Mouse (Mus musculus) left cerebral cortex, adult 8-10 months (tissue): ENCODE measurements around the gene Klhl32. TPM values are rescaled to one million over a fixed set of nuclear protein-coding genes. Genes with fewer than 3 reads are reported as not detected.

Source experiments
- DNase-seq, 2 experiments: peaks; one replicate each; pipeline ENCODE4 v3.0.0; 2022; ENCODE audit warnings: low spot score in 2 of 2
- total RNA-seq, 4 experiments: library from RNA; stranded (reverse); gene quantifications; 2 replicates each; pipeline ENCODE4 v1.2.4; 2022

Klhl32 gene
- total RNA-seq, 4 experiments from 2014 or later, result 15.1 to 18.5 (median 17.2) TPM

GRCm38 (mm10) chr4:24631177-24631911, 219.6 kb downstream of the Klhl32 start:
- DNase-seq, result no peak

- no peak for DNase-seq
Measured at GRCm38 (mm10) chr4:24630430-24630829, 220.5 kb downstream of the Klhl32 start.

DNA sequence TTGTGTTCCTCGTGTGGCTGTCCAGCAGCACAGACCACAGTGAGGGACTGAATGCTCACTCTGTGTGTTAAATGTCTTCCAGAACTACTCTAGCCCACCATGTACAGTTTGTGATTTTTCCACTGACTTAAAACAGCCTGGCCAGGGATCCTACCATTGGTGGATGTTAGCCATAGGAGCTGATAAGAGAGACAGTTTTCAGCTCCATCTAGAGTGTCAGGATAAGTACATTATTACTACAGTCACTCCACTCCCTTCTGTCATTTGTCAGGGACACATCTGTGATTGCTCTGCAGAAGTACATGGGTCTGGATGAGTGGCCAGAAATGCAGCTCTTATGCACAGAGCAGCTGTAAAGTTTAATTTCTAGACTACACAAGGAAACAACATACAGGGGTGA, 223.1 kb downstream of the Klhl32 start:
- no peak for DNase-seq

- DNase-seq, result no peak
Measured at GRCm38 (mm10) chr4:24626686-24627085, 224.2 kb downstream of the Klhl32 start.

DNA sequence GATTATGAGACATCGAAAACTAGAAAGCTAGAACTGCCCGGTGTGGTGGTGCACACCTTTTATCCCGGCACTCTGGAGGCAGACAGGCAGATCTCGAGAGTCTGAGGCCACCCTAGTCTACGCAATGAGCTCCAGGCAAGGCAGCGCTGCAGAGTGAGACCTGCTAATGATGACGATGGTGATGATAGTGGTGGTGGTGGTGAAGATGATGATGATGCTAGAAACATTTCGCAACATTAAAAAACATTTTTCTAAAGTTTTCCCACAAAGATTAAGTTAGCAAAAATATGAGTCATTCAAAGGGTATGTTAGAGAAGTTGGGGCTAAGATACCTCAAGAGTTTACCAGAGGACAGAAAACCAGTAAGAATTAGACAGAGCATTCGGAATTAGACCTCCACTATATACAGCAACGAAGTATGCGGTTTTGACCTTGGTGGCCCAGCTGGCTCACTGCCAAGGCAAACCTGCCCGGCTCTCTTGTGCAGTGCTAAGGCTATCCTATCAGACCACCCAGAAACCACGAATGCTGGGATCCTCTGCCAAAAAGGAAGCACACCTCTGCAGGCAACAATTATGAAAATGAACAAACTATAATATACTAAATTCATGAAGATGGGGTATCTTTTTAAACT, 224.9 kb downstream of the Klhl32 start:
- DNase-seq, result no peak

DNA sequence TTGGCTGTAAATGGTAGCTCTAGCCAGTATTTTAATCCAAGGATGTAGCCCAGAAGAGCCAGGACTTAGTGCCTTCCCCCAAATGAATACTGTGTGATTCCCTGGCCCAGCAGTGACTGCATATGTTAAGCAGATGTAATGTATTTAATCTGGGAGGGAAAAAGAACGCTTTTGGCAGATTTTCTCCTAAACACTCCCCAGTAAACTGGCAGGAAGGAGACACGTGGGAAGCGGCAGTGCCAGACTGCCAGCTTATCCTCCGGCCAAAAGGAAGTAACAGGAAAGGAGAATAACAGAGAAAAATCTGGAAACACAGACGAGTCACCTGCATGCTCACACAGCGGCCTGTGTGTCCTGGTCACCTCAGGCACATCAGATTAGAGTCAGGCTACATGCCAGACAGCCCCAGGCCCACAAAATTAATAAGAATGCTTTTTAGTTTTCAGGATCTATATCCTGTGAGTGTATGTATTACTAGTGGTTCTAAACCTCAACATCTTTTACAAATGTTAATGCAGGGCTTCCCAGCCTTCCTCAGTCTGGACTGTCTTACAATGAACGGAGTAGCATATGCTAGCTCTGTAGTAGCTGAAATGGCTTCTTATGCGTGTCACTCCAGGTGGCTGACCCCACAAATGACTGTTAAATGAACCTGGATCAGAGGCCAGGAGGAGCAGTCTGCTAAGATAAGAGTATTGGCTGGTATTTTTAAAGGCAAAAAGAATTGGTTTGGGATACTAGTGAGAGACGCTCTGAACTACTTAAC, 229.3 kb downstream of the Klhl32 start:
- peak in 1 of 2 experiments; percentile 54 for DNase-seq

- DNase-seq, result no peak
Measured at GRCm38 (mm10) chr4:24620440-24620839, 230.5 kb downstream of the Klhl32 start.

GRCm38 (mm10) chr4:24620005-24620404, 230.9 kb downstream of the Klhl32 start:
- DNase-seq, result no peak

DNA sequence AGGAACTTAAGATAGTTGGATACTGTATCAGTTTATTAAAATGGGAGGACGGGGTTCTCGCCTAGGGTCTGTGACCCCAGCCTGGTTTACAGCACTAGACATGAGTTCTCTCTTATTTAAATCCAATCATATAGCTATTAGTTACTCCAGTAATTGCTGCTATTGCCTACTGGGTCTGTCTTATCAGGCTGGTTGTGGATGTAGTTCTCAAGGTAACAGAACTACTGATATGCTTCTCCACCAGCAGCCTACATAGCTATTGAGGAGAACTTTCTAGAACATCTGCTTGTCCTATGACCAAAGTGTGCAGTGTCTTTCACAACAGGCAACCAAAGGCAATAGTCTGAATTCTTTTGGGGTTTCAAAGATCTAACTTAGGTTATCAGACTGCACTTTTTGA, 241.4 kb downstream of the Klhl32 start:
- DNase-seq, result no peak

GRCm38 (mm10) chr4:24609085-24609484, 241.8 kb downstream of the Klhl32 start:
- DNase-seq, result no peak

DNA sequence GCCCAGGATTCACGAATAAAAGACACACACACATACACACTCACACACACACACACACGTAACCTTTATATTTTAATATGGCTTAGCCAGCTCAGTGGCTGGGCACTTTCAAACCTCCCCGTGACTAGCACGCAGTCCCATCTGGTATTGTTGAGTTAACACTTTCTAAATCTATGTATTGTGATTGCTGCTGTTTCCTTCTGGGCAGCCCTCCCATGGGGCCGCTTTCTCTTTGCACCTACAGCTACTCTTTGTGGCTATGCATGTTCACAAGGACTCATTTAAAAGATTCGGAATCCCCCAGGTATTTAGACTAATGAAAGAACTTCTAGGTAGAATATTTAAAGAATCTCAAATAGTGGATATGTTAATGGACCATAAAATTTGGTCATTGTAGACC, 249.2 kb downstream of the Klhl32 start:
- no peak for DNase-seq

DNA sequence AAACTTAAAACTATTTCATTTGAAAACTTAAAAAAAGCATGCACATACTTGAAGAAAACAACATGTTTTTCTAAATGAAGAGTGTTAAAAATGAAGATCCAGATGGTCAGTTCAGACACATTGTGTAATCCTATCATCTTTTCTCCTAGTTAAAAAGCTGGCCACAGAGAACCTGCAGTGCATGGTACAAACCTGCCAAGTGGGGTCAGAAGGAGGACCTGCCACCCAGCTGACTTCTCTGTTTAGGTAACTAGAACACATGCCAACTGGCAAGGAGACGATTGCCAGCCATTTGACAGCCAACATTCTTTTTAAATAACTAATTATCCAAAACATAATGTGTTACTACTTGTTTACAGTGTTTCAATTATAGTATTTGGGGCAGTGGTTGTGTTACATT, 252.3 kb downstream of the Klhl32 start:
- DNase-seq, result no peak

- no peak for DNase-seq
Measured at GRCm38 (mm10) chr4:24596942-24597611, 253.8 kb downstream of the Klhl32 start.

DNA sequence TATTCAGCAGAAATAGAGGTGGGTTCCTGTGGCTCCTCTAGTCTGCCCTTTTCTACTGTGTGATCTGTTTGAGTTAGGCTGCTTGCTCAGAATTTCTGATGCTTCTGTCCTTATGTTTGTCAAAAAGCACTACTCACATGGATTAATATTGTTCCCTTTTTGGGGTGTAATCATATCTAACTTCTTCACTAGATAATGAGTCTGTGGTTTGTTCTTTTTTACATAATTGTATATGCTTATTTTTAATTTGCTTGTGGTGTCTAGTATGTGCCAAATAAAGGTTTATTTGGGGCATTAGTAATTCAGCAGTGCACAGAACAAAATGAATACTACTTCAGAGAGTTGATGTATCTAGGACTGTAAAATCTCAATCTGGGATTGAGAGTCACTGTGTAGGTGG, 256.1 kb downstream of the Klhl32 start:
- DNase-seq, result no peak

DNA sequence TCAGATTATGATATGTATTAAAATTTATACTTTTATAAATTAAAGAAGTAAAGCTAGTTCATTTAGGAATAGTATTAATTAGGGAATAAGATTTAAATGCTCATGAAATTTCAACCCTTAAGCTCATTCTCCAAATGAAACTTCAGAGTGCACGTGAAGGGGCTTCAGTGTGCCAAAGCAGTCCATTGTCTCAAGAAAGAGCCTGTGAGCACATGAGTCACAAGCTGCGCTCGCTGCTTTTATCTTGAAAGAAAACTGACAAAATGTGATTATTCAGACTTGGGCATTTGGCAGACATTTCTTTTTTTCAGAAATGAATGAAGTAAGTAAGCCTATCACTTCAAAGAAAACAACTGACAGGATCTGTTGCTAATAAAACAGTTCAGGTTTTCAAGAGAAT, 266.9 kb downstream of the Klhl32 start:
- no peak for DNase-seq

DNA sequence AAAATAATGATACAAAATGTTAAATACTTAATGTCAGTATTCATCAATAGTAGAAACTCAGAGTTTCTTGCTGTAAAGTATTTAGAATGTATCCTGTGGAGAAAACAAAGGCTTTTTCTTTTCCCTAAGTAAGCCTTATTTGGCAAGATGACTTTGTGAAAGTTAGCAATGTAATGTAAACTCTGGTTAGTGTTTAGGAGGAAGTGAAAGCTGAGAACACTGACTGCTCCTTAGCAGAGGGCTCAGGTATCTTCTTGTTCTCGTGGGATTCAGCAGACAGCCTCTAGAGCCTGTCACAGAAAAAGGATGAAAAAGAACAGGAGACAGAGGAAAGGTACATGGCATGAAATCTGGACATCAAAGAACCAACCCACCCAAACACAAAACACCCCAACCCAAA, 268.6 kb downstream of the Klhl32 start:
- no peak for DNase-seq

DNA sequence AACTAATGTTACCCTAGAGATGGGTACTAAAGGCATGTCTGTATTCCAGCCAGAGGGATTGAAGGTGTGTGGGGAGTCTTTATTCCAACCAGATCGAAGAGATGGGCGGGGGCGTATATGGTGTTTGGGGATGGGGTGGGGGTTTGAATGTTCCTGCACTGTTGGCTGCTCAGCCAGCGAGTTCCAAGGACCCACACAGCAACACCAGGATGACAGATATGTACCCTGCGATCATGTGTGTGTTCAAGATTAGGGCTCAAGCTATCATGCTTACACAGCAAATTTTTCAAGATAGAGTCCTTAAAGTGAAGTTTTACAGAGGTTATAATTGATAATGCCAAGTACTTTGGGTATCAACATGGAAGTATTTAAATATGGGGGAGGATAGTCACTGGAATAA, 273.3 kb downstream of the Klhl32 start:
- DNase-seq, result no peak

GRCm38 (mm10) chr4:24574276-24574675, 276.6 kb downstream of the Klhl32 start:
- DNase-seq, result peak; percentile 50 to 94

DNA sequence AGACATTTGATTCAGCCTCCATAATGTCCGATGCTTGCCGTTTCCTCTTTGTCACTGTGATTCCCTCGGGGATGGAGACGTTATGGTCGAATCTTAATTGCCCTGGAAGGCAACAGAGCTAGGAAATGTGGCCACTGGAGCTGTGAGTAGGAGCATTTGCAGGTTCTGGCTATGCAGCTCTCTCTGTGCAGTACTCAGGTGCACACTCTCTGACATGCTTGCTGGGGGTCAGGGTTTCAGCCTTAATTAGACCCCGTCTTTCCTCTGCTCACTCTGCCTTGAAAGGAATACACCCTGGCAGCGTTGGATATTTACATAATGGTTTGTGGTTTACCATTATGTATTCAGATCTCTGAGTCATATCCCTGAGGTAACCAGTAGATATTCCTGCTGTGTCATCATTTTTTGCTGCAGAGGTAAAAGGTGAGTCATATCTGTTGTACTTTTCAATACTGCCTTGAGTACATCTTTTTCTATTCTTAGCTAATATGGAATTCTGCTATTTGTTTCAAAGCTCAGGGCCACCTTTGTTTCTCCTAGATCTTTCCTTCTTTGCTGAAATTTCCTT, 281.9 kb downstream of the Klhl32 start:
- no peak for DNase-seq

DNA sequence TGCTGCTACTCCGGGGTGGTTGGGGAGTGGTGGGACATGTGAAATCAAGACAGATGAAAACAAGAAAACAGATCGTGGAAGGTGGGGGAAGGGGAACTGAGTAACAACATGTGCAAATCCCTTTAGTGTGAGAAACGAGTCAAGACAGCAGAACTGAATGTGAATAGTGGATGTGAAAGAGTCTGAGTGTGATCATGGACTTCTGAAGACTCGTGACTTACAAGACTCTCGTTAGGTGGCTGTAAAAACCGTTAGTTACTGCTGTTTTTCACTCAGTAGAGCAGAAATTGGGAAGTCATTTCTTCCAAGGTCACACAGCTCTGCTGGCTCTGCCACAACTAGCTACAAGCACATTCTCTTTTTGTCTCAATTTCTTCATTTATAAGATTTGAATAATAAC, 282.9 kb downstream of the Klhl32 start:
- no peak for DNase-seq
